Mouse (Mus musculus) liver, adult 10 weeks (tissue): Measurements from ENCODE around the gene Xrcc3. TPM values are rescaled to one million over a fixed set of nuclear protein-coding genes. Genes with fewer than 3 reads are reported as not detected.

Experiments used
- polyA plus RNA-seq: library from polyadenylated mRNA; stranded (reverse); fragments of 350-450 nt; fragmentation: Illumina TruSeq; extraction: RNeasy Lipid Tissue Mini Kit (QIAGEN cat#74804); gene quantifications from one replicate; pipeline ENCODE4 v1.2.3, GENCODE M21; 2014; ENCODE audit warnings: low read depth, low replicate concordance

Gene Xrcc3
- polyA plus RNA-seq = 0.32 TPM

GRCm38 (mm10) chr12:111813766-111814617 lies at the start of gene Xrcc3, which contains the start of gene Zfyve21:
Xrcc3 (minus strand) TSS chr12:111813873.
Zfyve21 (plus strand) TSS chr12:111814170.

DNA sequence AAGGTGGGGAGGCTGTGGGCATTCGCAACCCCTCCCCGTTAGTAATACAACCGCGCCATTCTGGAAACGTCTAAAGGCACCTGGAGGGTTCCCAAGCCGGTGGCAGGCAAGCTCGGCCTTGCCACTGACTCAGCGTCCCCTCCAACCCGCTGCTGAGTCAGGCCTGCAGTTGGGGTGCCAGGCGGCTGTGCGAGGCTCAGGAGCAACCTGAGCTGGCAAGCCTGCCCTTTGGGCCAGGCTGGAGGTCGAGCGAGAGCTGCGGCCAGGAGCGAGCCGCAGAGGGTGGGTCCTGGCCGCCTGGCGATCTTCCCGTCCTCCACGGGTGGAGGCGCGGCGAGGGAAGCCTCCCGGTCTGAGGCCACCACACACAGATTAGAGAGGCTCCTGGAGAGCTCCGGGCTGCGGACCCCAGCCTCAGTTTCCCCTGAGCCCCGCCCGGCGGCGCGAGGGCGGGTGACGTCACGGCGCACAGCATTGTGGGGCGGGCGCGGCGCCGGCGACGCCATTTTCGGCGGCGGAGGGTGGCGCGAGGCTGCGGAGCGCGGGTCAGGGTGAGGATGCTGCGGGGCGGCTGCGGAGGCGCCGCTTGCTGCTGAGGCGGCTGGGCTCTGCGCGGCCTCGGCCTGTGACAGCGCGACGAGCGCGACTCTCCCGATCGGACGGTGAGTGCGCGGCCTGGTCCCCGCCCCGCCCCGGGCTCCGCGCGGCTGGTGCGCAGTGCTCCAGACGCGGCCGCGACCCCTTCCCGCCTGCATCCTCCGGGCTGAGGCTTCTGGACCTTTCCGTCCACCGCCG lies 55.1 kb downstream of the Xrcc3 start, which contains the start of gene Klc1:
TSS of gene Klc1 (plus strand) at position 469 of the 795 bp plus-strand sequence.

Other genes with a start within 250 kb of the Xrcc3 start
- gene Mark3, start 239.3 kb downstream of the Xrcc3 start, polyA plus RNA-seq = 65.6 TPM
- not detected for gene Ckb, start 141.5 kb downstream of the Xrcc3 start, polyA plus RNA-seq
- gene Trmt61a, start 135.8 kb downstream of the Xrcc3 start, polyA plus RNA-seq = 0.34 TPM
- 9.6 TPM for gene Bag5, start 100.6 kb downstream of the Xrcc3 start, polyA plus RNA-seq
- 18.7 TPM for gene Apopt1, start 100.6 kb downstream of the Xrcc3 start, polyA plus RNA-seq
- 1.4 TPM for gene Klc1, start 55.0 kb downstream of the Xrcc3 start, polyA plus RNA-seq
- gene Zfyve21, start 297 bp upstream of the Xrcc3 start, polyA plus RNA-seq = 17.2 TPM
- 2.1 TPM for gene Ppp1r13b, start 94.2 kb upstream of the Xrcc3 start, polyA plus RNA-seq
- 712 TPM for gene Atp5mpl, start 153.1 kb upstream of the Xrcc3 start, polyA plus RNA-seq
- not detected for gene Tdrd9, start 157.7 kb upstream of the Xrcc3 start, polyA plus RNA-seq
- gene Rd3l, start 167.4 kb upstream of the Xrcc3 start, polyA plus RNA-seq = not detected